Comparison of ENCODE assay signal across 9 mouse cellular contexts in the genomic region with DNA sequence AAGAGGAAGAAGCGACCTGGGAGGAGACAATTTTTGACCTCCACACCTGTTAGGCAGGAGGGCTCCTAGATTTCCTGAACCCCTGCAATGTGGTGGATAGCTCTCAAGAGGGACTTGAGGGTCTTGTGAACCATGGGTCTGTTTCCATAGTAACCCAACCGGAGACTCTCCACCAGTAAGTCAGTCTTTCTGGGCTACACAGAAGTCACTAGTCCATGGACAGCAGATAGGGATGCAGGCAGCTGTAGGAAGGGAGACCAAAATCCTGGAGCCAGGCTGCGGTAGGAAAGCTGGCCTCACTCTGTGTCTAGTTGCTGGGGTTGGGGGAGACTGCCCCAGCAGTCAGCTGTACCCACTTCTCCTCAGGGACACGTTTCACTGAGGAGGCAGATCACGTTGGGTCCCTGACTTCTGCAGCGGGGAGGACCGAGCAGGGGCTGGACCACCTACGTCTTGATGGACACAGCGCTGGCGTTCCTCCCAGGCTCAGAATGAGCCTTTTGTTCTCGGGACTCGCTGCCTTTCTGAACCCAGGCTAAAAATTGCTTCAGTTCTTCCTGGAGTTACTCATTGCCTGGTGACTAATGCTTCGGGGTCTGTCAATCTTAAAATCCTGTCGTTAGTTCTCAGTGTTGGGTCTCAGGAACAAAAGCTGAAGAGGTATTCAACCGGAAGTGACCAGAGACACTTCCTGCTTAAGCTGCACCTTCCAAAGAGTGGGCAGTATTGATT. TPM values are rescaled to one million over a fixed set of nuclear protein-coding genes. Genes with fewer than 3 reads are reported as not detected.
DNase-seq lines count a peak whose midpoint lies in the region; ATAC-seq lines count a peak whose summit lies in the region.
"Had no signal": no experiment of that assay in that cellular context is flagged by ENCODE, and none has a peak within 500 bp of the region (broad histone marks: within the 10 kb centered on the region; RNA-seq: fewer than 3 reads in every experiment).

No protein-coding gene starts in this region.

- H3K4me2 ChIP-seq in intestine, embryonic 16.5 days (ENCODE audit: low read depth, low read length): no peak overlapping the region
- H3K4me2 ChIP-seq in stomach, embryonic 16.5 days (ENCODE audit: low read depth, low read length): peak overlapping the region; percentile 27; the same call in 1 of the 2 replicates

- H3K27ac ChIP-seq in heart, embryonic 10.5 days: no peak overlapping the region
- H3K27ac ChIP-seq in intestine, embryonic 16.5 days (ENCODE audit: low read length): no peak overlapping the region
- peak overlapping the region; percentile 57 for H3K27ac ChIP-seq in stomach, embryonic 16.5 days (ENCODE audit: low read length)

- H3K4me1 ChIP-seq in heart, embryonic 10.5 days: 0 out of 2 replicates have a peak, but pooled peaks cover 6% of the 10 kb centered on the region
- peaks cover 2% of the 10 kb centered on the region; the same call in 1 of the 2 replicates for H3K4me1 ChIP-seq in intestine, embryonic 16.5 days (ENCODE audit: control insufficient read depth, insufficient read depth, low read length)
- H3K4me1 ChIP-seq in stomach, embryonic 16.5 days (ENCODE audit: control insufficient read depth, insufficient read depth, low read length): no peaks in the 10 kb centered on the region

- no peaks in the 10 kb centered on the region for H3K36me3 ChIP-seq in heart, embryonic 10.5 days
- no peaks in the 10 kb centered on the region for H3K36me3 ChIP-seq in intestine, embryonic 16.5 days (ENCODE audit: control insufficient read depth, insufficient read depth, low read length)
- no peaks in the 10 kb centered on the region for H3K36me3 ChIP-seq in stomach, embryonic 16.5 days (ENCODE audit: control insufficient read depth, insufficient read depth, low read length)

- H3K27me3 ChIP-seq in heart, embryonic 10.5 days (ENCODE audit: insufficient read depth, poor library complexity, severe bottlenecking): no peaks in the 10 kb centered on the region
- H3K27me3 ChIP-seq in intestine, embryonic 16.5 days (replicated peaks; ENCODE audit: control insufficient read depth, insufficient read depth, low read length): no peaks in the 10 kb centered on the region
- no peaks in the 10 kb centered on the region for H3K27me3 ChIP-seq in stomach, embryonic 16.5 days (ENCODE audit: control insufficient read depth, insufficient read depth, low read length)

- H3K9ac ChIP-seq in intestine, embryonic 16.5 days (ENCODE audit: low read depth, low read length): peak overlapping the region; percentile 30; the same call in 1 of the 2 replicates
- peak overlapping the region; percentile 21; the same call in 1 of the 2 replicates for H3K9ac ChIP-seq in stomach, embryonic 16.5 days (ENCODE audit: low read length)

- no peak for ATAC-seq in intestine, embryonic 16.5 days
- ATAC-seq in stomach, embryonic 16.5 days (ENCODE audit: insufficient read depth, low FRiP score): peak; percentile 46

- no peaks in the 10 kb centered on the region for H3K9me3 ChIP-seq in heart, embryonic 10.5 days
- no peaks in the 10 kb centered on the region for H3K9me3 ChIP-seq in intestine, embryonic 16.5 days (ENCODE audit: control insufficient read depth, low read length)
- no peaks in the 10 kb centered on the region for H3K9me3 ChIP-seq in stomach, embryonic 16.5 days (replicated peaks; ENCODE audit: control insufficient read depth, low read length)

- no peak overlapping the region for H3K4me3 ChIP-seq in heart, embryonic 10.5 days
- no peak overlapping the region for H3K4me3 ChIP-seq in intestine, embryonic 16.5 days (ENCODE audit: low read length)
- no peak overlapping the region for H3K4me3 ChIP-seq in stomach, embryonic 16.5 days (replicated peaks; ENCODE audit: low read length)

- 49% methylated on average over 15 of the region's 15 CpGs for WGBS in heart, embryonic 10.5 days
- 46% methylated on average over 15 of the region's 15 CpGs for WGBS in intestine, embryonic 16.5 days
- WGBS in stomach, embryonic 16.5 days: 41% methylated on average over 15 of the region's 15 CpGs

- peak; percentile 83 for DNase-seq in heart, embryonic 10.5 days (ENCODE audit: low spot score)
- no peak for DNase-seq in heart, adult 9 months (ENCODE audit: low spot score in 2 of 2)
- DNase-seq in MN1 (ENCODE audit: low spot score): peak; percentile 46
- peak; percentile 92 for DNase-seq in fibroblast of lung, adult 2 months (ENCODE audit: low read depth)
- no peak for DNase-seq in gastrocnemius, postnatal 25 days
- no peak for DNase-seq in thymus, postnatal 4 days

RNA-seq across cellular contexts. Expression of gene Pdxk, which starts 6.0 kb away (rescaled TPM):
- 6.5 and 7.0 TPM in 2 replicates for polyA plus RNA-seq in heart, embryonic 10.5 days (2016; fragmentation: Nextera tagmentation; extraction: Ambion mirVana)
- 35.9 and 39.9 TPM in 2 replicates for polyA plus RNA-seq in intestine, embryonic 16.5 days (2015; fragmentation: Nextera tagmentation; extraction: Ambion mirVana)
- polyA plus RNA-seq in stomach, embryonic 16.5 days (2015; fragmentation: Nextera tagmentation; extraction: Ambion mirVana): 12.4 and 12.7 TPM in 2 replicates
- 1 to 10 TPM; 7.6 to 7.7 TPM for total RNA-seq in gastrocnemius, postnatal 25 days (2021)

RNA-seq across cellular contexts. Expression of gene Cstb, which starts 45.3 kb away (rescaled TPM):
- polyA plus RNA-seq in heart, embryonic 10.5 days (2016; fragmentation: Nextera tagmentation; extraction: Ambion mirVana): 117 and 136 TPM in 2 replicates
- polyA plus RNA-seq in intestine, embryonic 16.5 days (2015; fragmentation: Nextera tagmentation; extraction: Ambion mirVana): 288 and 325 TPM in 2 replicates
- polyA plus RNA-seq in stomach, embryonic 16.5 days (2015; fragmentation: Nextera tagmentation; extraction: Ambion mirVana): 406 and 433 TPM in 2 replicates
- total RNA-seq in gastrocnemius, postnatal 25 days (2021): 10 to 100 TPM; 12.5 to 17.1 TPM

RNA-seq across cellular contexts. Expression of gene Olfr1358, which starts 46.5 kb away (rescaled TPM):
- not detected in 2 replicates for polyA plus RNA-seq in heart, embryonic 10.5 days (2016; fragmentation: Nextera tagmentation; extraction: Ambion mirVana)
- polyA plus RNA-seq in intestine, embryonic 16.5 days (2015; fragmentation: Nextera tagmentation; extraction: Ambion mirVana): not detected in 2 replicates
- polyA plus RNA-seq in stomach, embryonic 16.5 days (2015; fragmentation: Nextera tagmentation; extraction: Ambion mirVana): not detected in 2 replicates
- not detected for total RNA-seq in gastrocnemius, postnatal 25 days (2021)
- total RNA-seq: MEL had no signal

RNA-seq across cellular contexts. Expression of gene Rrp1, which starts 57.9 kb away (rescaled TPM):
- polyA plus RNA-seq in heart, embryonic 10.5 days (2016; fragmentation: Nextera tagmentation; extraction: Ambion mirVana): 271 and 283 TPM in 2 replicates
- 252 and 268 TPM in 2 replicates for polyA plus RNA-seq in intestine, embryonic 16.5 days (2015; fragmentation: Nextera tagmentation; extraction: Ambion mirVana)
- 242 and 272 TPM in 2 replicates for polyA plus RNA-seq in stomach, embryonic 16.5 days (2015; fragmentation: Nextera tagmentation; extraction: Ambion mirVana)
- total RNA-seq in gastrocnemius, postnatal 25 days (2021): 10 to 100 TPM; 58.8 to 62.0 TPM

Comparison
In these comparisons a context has a peak if more than half of its experiments do, and no peak if none do; other contexts are left out.
1. DNase-seq: peak in heart, embryonic 10.5 days (single experiment), MN1 (single experiment) and fibroblast of lung, adult 2 months (single experiment); none in heart, adult 9 months (0 of 2), gastrocnemius, postnatal 25 days (single experiment) and thymus, postnatal 4 days (single experiment).